Mouse (Mus musculus) ES-CJ7 (cell line): ENCODE measurements at regions not wholly inside any gene's neighbourhood (a gene's known extent, or its start where the extent isn't known, plus 50 kb on each side); places are given as distances from the start of the nearest gene placed in this dataset.
"Not testable (repeated sequence)": the region's sequence is repeated elsewhere in the genome, so short reads cannot be mapped to it uniquely, and the experiment has no call there.

Source experiments
- DNase-seq: peaks from one replicate; pipeline ENCODE4 v3.0.0; 2011; ENCODE audit warnings: low read depth, low spot score

GRCm38 (mm10) chr10:85242701-85243100 is 57.8 kb upstream of the Cry1 start:
- DNase-seq, result no peak

GRCm38 (mm10) chr10:85243556-85243955 is 58.7 kb upstream of the Cry1 start:
- no peak for DNase-seq

- no peak for DNase-seq
Observed at GRCm38 (mm10) chr10:85265746-85266145, 80.9 kb upstream of the Cry1 start.

GRCm38 (mm10) chr10:85266148-85266547 is 81.3 kb upstream of the Cry1 start:
- DNase-seq, result no peak

GRCm38 (mm10) chr10:85266796-85267195 is 81.9 kb upstream of the Cry1 start:
- DNase-seq, result no peak

GRCm38 (mm10) chr10:85270209-85270608 is 85.3 kb upstream of the Cry1 start:
- no peak for DNase-seq

GRCm38 (mm10) chr10:85276793-85277192 is 91.9 kb upstream of the Cry1 start:
- DNase-seq, result no peak

- DNase-seq, result no peak
Observed at GRCm38 (mm10) chr10:85291733-85292476, 94.7 kb upstream of the Btbd11 start.

- DNase-seq, result no peak
Observed at GRCm38 (mm10) chr10:85292477-85292855, 94.1 kb upstream of the Btbd11 start.

GRCm38 (mm10) chr10:85293071-85293783 is 93.4 kb upstream of the Btbd11 start:
- DNase-seq, result no peak

GRCm38 (mm10) chr10:85295133-85295887 is 91.3 kb upstream of the Btbd11 start:
- no peak for DNase-seq

GRCm38 (mm10) chr10:85311781-85312180 is 74.8 kb upstream of the Btbd11 start:
- no peak for DNase-seq

- not testable (repeated sequence) for DNase-seq
Observed at GRCm38 (mm10) chr10:85313331-85313730, 73.3 kb upstream of the Btbd11 start.

- DNase-seq, result no peak
Observed at GRCm38 (mm10) chr10:85320971-85321370, 65.6 kb upstream of the Btbd11 start.

GRCm38 (mm10) chr10:85322280-85322679 is 64.3 kb upstream of the Btbd11 start:
- DNase-seq, result no peak

GRCm38 (mm10) chr10:85329382-85329781 is 57.2 kb upstream of the Btbd11 start:
- DNase-seq, result no peak

GRCm38 (mm10) chr10:85330938-85331691 is 55.5 kb upstream of the Btbd11 start:
- DNase-seq, result peak; percentile 92
